Mouse (Mus musculus) intestine, postnatal 0 days (tissue): Measurements from ENCODE around the gene Gnptg. TPM values are rescaled to one million over a fixed set of nuclear protein-coding genes. Genes with fewer than 3 reads are reported as not detected.
A peak's percentile ranks its signal among the peaks of the same experiment; 100 is the strongest.

Source experiments
- ATAC-seq: fragments of 200-750 bp; cut with Nextera tagmentation; 2 replicates; pipeline ENCODE4 v1.8.0; 2017; ENCODE audit warnings: mild to moderate bottlenecking, moderate TSS enrichment, moderate library complexity
- H3K27ac ChIP-seq: fragments of 300-500 bp; sonication (generic); 2 replicates; pipeline ENCODE4 v1.5.1; 2014; ENCODE audit warnings: mild to moderate bottlenecking, low read depth, low read length, moderate library complexity
- H3K27me3 ChIP-seq: fragments of 300-500 bp; sonication (generic); replicated peaks from 2 replicates; pipeline ENCODE4 v1.6.1; 2014; ENCODE audit warnings: low read length, mixed read lengths; ENCODE audit not compliant: control insufficient read depth, insufficient read depth
- H3K36me3 ChIP-seq: fragments of 300-500 bp; sonication (generic); 2 replicates; pipeline ENCODE4 v1.6.1; 2014; ENCODE audit warnings: mild to moderate bottlenecking, moderate library complexity; ENCODE audit not compliant: control insufficient read depth, insufficient read depth
- H3K4me1 ChIP-seq: fragments of 300-500 bp; sonication (generic); replicated peaks from 2 replicates; pipeline ENCODE4 v1.6.1; 2014; ENCODE audit warnings: antibody characterized with exemption, low read length, mixed read lengths; ENCODE audit not compliant: control insufficient read depth, insufficient read depth
- H3K4me2 ChIP-seq: fragments of 300-500 bp; sonication (generic); replicated peaks from 2 replicates; pipeline ENCODE4 v1.6.1; 2014; ENCODE audit warnings: low read depth, mild to moderate bottlenecking, moderate library complexity
- H3K4me3 ChIP-seq: fragments of 300-500 bp; sonication (generic); 2 replicates; pipeline ENCODE4 v1.5.1; 2014; ENCODE audit warnings: low read depth, low read length
- H3K9ac ChIP-seq: fragments of 300-500 bp; sonication (generic); 2 replicates; pipeline ENCODE4 v1.6.1; 2014; ENCODE audit warnings: mild to moderate bottlenecking, low read depth, low read length
- H3K9me3 ChIP-seq: fragments of 300-500 bp; sonication (generic); 2 replicates; pipeline ENCODE4 v1.6.1; 2016; ENCODE audit warnings: mixed run types; ENCODE audit not compliant: control insufficient read depth
- CTCF ChIP-seq: sonication (generic); IDR thresholded peaks from 2 replicates; pipeline ENCODE4 v1.5.1; 2016; ENCODE audit warnings: low read depth, mild to moderate bottlenecking, control low read depth, antibody characterized with exemption, moderate library complexity
- WGBS: fragments of 180-500 bp; shearing (Covaris S2); extraction: QIAGEN DNeasy Blood & Tissue Kit; methylation state at CpG from one replicate; pipeline ENCODE4 v1.1.7; 2014; 5-methylcytosine and 5-hydroxymethylcytosine counted together
- polyA plus RNA-seq: library from polyadenylated mRNA; unstranded; fragments of >200 nt; fragmentation: Nextera tagmentation; extraction: Ambion mirVana; gene quantifications from 2 replicates; pipeline ENCODE4 v1.2.1, GENCODE M21; 2015

The Gnptg gene
- 41.0 and 42.1 TPM in 2 replicates for polyA plus RNA-seq

- TF ChIP-seq CTCF, result no peak
- Histone ChIP-seq H3K4me2 (peak within 1 kb of the TSS; percentile 90), H3K4me3 (peak within 1 kb of the TSS; percentile 87), H3K9ac (peak within 1 kb of the TSS; percentile 80), H3K36me3 (peaks cover 33% of the 10 kb centered on the region), H3K4me1 (peaks cover 3% of the 10 kb centered on the region; the same call in 1 of the 2 replicates), H3K27me3 (no peaks in the 10 kb centered on the region), H3K27ac (0 out of 2 replicates have a peak within 1 kb of the TSS, but pooled peaks have one; percentile 17), H3K9me3 (no peaks in the 10 kb centered on the region)
- under 1% methylated on average over 80 of the region's 80 CpGs for WGBS
- peak; percentile 78 for ATAC-seq
Measured at GRCm38 (mm10) chr17:25239695-25240636, at the start of gene Gnptg, which contains the start of gene Tsr3. Gene Gnptg, minus strand, starts transcription at chr17:25240124. Gene Tsr3, plus strand, starts transcription at chr17:25240170.

- Histone ChIP-seq H3K27me3 (no peaks in the 10 kb centered on the region), H3K27ac (no peak overlapping the region), H3K4me2 (no peak overlapping the region), H3K9ac (no peak overlapping the region), H3K4me1 (no peaks in the 10 kb centered on the region), H3K9me3 (no peaks in the 10 kb centered on the region), H3K4me3 (no peak overlapping the region), H3K36me3 (no peaks in the 10 kb centered on the region)
- TF ChIP-seq CTCF, result peak; percentile 78
- 20% methylated on average over 4 of the region's 4 CpGs for WGBS
- no peak for ATAC-seq
Measured at GRCm38 (mm10) chr17:25288842-25289241, 48.9 kb upstream of the Gnptg start.

DNA sequence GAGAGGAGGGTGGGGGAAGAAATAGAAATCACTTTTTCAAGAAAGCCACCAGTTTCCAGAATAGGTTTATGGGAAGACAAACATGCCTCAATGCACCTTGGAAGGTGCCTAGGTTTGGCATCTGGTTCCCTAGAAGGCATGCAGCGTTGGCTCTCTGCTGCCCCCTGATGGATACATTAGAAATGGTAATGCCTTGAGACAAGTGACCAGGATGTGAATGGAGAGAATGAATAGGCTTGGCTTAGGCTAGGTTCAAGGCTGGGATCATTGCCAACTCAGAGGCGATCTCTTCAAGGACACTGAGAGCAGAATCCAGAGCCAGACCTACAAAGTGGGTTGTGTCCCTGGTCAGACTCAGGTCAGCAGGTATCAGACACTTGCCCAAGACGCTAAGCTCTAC, 45.1 kb upstream of the Gnptg start:
- Histone ChIP-seq H3K27me3 (no peaks in the 10 kb centered on the region), H3K9me3 (no peaks in the 10 kb centered on the region), H3K9ac (no peak overlapping the region), H3K4me2 (no peak overlapping the region), H3K4me3 (no peak overlapping the region), H3K4me1 (no peaks in the 10 kb centered on the region), H3K36me3 (no peaks in the 10 kb centered on the region), H3K27ac (no peak overlapping the region)
- ATAC-seq, result 0 out of 2 replicates have a peak, but pooled peaks have one; percentile 26
- TF ChIP-seq CTCF, result peak; percentile 98
- WGBS, result 17% methylated on average over 3 of the region's 3 CpGs

GRCm38 (mm10) chr17:25282133-25282532, 42.2 kb upstream of the Gnptg start:
- Histone ChIP-seq H3K36me3 (no peaks in the 10 kb centered on the region), H3K4me3 (no peak overlapping the region), H3K9me3 (no peaks in the 10 kb centered on the region), H3K27me3 (no peaks in the 10 kb centered on the region), H3K4me1 (no peaks in the 10 kb centered on the region), H3K4me2 (peak overlapping the region; percentile 35; the same call in 1 of the 2 replicates), H3K9ac (no peak overlapping the region), H3K27ac (no peak overlapping the region)
- no peak for TF ChIP-seq CTCF
- peak; percentile 91 for ATAC-seq
- 23% methylated on average over 11 of the region's 11 CpGs for WGBS

- ATAC-seq, result no peak
- Histone ChIP-seq H3K4me3 (no peak overlapping the region), H3K4me1 (0 out of 2 replicates have a peak, but pooled peaks cover 4% of the 10 kb centered on the region), H3K9me3 (no peaks in the 10 kb centered on the region), H3K36me3 (no peaks in the 10 kb centered on the region), H3K4me2 (no peak overlapping the region), H3K27me3 (no peaks in the 10 kb centered on the region), H3K9ac (no peak overlapping the region), H3K27ac (no peak overlapping the region)
- WGBS, result 93% methylated on average over 3 of the region's 3 CpGs
- no peak for TF ChIP-seq CTCF
Measured at GRCm38 (mm10) chr17:25275833-25276232, 35.9 kb upstream of the Gnptg start.

DNA sequence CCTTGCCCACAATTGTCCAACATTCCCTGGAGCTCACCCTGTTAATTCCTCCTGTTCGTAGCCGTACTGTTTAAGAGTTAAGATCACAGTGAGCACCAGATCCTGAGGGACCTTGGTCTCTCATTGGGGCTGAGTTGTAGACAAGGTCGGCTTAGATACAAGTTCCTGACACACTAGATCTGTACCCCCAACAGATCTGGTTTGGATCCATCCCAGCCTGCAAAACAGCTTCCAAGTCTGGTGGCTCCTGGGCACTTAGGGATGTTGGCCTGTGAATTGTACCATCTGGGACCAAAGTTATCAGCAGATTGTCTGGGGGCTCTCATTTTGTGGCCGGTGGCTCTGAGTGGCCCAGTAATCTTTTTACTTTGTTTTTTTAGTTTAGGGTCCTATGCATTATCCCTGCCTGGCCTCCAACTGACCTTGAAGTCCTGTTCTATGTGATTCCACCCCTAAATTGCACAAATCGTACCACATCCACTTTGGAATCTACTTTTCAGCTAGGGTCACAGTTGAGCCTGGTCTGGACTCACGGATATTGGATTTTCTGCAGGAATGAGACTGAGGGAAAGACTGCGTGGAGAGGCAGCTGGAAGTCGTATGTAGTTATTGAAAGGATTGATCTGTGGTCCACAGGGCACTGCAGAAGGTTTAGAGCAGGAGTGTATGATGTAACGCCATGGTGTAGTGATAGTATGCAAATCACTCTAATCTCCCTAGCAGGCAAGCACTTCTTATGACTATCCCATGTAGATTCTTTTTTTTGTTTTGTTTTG, 34.8 kb upstream of the Gnptg start, which contains the start of gene Ube2i:
TSS of gene Ube2i (minus strand) at position 52 of the 776 bp plus-strand sequence.
- Histone ChIP-seq H3K27me3 (no peaks in the 10 kb centered on the region), H3K9me3 (no peaks in the 10 kb centered on the region), H3K36me3 (no peaks in the 10 kb centered on the region), H3K4me1 (0 out of 2 replicates have a peak, but pooled peaks cover 4% of the 10 kb centered on the region), H3K27ac (peak within 1 kb of the TSS; percentile 98), H3K4me2 (peak within 1 kb of the TSS; percentile 83), H3K4me3 (peak within 1 kb of the TSS; percentile 96), H3K9ac (peak within 1 kb of the TSS; percentile 98)
- 78% methylated on average over 9 of the region's 9 CpGs for WGBS
- TF ChIP-seq CTCF, result no peak
- ATAC-seq, result no peak
